Mouse (Mus musculus) liver, adult (tissue): ENCODE results near the gene Cep44.
A peak's percentile ranks its signal among the peaks of the same experiment; 100 is the strongest.

Experiments
- GATA4 ChIP-seq: IDR thresholded peaks from 2 replicates; pipeline ENCODE4 v1.6.1; 2014; ENCODE audit warnings: mild to moderate bottlenecking, low read length; ENCODE audit not compliant: insufficient replicate concordance

The Cep44 gene

DNA sequence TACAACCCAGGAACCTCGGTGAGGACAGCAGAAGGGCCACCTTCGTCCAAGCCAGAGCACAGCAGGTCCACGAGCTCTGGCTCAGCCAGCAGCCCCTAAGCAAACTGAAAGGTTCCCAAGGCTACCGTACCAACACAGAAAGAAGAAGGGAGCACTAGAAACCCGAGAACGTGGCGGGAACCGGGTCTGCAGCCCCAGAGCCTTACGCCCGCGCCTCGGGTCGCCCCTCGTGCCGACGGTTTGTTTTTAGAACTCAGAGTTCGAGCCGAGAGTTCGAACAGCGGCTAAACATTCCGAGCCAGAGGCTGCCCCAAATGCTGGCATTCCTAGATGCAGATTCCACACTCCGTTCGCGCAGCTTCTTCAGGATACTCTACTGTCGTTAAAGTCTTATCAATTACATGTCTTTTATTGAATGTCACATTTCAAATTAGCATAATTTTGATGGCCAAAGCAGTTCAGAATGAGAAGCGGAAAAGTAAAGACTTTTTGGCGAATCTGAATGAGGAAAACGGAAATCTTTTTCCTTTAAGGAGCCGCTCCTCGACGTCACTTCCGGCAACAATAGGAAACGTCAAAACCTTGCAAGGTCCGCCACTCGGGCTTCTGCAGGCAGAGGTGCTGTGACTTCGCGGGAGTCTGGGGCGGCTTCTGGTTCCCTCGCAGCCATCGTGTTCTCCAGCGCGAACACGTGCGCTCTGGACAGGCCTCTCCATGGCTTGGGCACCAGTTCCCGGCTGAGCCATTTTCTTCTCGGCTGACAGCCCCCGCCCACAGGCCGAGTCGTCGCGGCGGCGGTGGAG lies at the start of gene Cep44, which contains the start of gene Fbxo8:
Gene Cep44, minus strand, starts transcription at position 490 of the 803 bp plus-strand sequence.
Gene Fbxo8, plus strand, starts transcription at position 533 of the 803 bp plus-strand sequence.
- no peak; the same call in 1 of the 2 replicates for TF ChIP-seq GATA4

DNA sequence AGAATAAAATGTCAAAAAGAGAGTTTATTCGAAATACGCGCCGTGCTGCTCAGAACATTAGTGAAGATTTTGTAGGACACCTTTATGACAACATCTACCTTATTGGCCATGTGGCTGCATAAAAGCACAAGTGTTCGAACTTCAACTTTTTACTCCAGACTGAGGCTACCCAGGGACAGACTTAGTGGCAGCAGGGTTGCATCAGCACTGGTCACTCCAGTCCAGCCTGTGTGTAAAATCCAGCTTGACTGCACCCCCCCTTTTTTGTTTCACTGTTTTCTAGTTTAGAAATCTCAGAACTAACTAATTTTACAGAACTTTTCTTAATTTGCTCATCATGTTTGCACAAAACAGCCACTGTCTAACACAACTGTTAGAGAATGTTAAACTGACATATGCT lies 40.7 kb upstream of the Cep44 start:
- TF ChIP-seq GATA4 = no peak

DNA sequence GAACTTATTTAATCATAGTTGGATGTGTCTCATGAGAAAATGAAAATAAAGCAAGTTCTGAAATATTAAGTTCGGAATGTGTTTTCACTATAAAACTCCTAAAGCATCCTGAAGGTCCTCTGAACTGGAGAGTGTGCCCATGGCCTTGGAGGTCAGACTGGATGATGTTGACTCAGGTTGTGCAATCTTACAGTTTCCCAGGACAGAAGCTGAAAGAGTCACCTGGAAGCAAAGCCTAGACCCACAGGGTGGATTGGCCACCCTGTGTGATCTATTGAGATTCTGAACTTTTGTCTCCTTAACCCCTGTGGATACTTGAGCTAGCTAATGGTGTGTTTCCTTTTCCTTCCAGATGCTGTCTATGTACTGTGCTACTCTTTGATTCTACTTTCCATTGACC lies 40.2 kb upstream of the Cep44 start:
- no peak for TF ChIP-seq GATA4

DNA sequence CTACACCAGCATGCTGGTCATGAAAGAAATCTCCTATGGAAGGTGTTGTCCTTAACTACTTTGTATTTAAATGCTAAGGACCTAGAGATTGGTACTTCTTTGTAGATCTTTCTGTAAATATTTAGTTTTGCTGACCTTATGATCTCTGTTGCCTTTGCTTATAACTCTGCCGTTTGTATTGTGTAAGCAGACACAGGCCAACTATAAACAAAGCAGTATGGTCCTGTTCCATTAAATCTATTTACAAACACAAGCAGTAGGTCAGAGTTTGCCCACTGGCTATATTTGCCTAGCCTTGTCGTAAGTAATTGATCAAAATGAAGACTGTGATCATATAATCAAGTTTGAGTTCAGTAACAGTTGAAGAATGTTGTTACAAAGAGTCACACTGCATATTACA lies 38.2 kb upstream of the Cep44 start:
- no peak for TF ChIP-seq GATA4

DNA sequence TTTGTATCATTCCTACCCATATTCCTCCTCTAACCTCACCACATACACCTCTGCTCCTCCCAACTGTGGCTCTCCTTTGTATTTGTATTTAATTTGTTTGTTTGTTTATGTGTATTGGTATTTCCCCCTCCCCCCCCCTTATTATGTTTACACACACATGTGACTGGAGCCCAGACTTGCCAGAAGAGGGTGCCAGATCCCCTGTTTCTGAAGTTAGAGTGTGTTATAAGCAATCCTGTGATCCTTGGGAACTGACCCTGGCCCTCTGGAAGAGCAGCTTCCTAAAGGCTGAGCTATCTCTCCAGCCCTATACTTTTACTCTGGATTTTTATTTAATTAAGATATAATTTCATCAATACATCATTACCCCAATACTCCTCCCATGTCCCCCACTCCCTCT lies 32.0 kb upstream of the Cep44 start:
- TF ChIP-seq GATA4 = no peak

DNA sequence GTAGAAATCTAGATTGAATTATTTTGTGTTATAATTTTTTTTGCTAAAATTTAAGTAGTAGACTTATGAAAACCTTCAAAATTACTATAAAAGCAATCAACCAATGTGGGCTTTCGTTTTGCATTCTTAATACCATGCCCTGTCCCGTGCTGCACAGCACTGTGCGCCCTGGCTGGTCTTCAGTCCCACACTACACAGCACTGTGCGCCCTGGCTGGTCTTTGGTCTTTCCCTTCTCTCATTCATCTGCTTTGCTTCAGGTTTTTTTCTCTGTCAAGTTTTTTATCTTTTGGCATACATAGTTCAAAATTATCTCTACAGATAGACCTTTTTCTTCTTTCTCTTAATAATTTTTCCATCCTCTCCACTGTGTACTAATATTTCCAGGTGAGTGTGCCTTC lies 30.1 kb upstream of the Cep44 start:
- TF ChIP-seq GATA4 = no peak

DNA sequence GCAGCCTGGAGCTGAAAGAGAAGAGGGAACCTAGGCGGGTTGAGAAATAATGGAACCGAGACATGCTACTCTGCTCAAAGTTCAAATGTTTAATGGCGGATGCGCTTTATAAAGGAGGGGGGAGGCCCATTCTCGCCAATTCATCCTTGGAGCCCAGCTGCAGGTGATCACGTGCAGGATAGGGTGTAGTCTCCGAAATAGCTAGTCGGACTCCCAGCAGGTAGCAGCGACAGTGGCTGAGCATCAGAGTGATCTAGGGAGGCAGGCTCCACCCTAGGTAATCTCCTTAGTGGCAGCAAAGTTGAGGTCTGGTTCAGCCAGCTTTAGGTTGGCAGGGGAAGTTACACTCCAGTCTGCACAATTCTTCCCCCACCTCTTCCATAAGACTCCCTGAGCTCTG lies 16.0 kb upstream of the Cep44 start:
- no peak for TF ChIP-seq GATA4

DNA sequence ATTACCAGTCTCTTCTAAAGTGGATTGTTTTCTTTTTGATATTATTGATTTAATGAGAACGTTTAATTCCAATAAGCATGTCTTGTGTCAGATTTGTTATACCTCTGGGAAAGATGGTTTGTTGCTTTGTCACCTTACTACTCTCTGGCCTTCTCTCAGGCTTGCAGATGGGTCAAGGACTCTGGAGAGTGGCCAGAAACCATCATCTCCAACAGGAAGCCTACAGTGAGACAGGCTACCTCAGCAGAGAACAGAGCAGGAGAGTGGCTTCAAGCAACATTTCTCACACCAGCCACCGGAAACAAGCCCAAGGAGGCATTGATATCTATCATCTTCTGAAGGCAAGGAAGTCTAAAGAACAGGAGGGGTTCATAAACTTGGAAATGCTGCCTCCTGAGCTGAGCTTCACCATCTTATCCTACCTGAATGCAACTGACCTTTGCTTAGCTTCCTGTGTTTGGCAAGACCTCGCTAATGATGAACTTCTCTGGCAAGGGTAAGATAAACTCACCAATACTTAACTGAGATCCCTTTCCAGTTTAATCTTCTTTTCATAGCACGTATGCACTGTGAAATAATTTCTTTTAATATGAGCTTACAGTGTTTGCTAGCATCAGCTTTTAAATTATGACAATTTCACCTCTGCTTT lies 13.7 kb upstream of the Cep44 start:
- no peak for TF ChIP-seq GATA4

DNA sequence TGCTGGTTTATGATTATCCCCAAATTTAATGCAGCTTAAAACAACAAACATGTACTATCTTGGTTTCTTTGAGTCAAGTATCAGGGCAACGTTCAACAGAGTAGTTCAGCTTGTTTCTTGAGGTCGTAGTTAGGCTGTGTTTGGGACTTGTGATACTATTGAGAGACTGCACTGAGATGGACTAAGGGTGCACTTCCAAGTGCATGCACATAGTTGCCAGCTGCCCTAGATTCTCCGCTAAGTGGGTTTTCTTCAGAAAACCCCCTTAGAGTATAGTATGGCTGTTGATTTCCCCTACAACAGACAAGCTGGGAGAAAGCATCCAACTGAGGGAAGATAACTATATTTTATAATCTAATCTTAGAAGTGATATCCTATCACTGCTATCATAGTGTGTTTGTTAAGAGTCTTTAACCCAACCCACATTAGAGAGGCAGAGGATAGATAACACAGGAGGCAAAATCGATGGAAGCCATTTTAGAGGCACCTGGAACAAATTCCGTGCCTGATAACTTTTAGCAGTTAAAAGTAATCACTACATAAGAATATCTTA lies 1.8 kb upstream of the Cep44 start:
- peak; percentile 59 for TF ChIP-seq GATA4

DNA sequence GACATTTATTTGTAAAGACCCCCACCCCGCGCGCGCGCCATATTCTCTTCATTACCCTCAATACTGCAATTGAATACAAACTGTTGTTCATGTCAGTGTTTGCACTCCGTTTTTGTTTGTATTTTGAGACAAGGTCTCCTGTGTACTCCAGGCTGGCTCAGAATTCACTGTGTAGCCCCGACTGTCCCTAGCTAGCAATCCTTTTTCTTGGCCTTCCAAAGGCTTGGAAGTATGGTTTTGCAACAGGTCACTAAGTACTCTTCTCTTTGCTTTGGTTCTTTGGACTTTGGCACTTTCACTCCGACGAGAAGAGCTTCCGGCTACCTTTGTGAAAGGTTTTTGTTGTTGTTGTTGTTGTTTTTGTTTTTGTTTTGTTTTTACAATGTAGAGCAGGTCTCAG lies 1.2 kb upstream of the Cep44 start:
- no peak for TF ChIP-seq GATA4

DNA sequence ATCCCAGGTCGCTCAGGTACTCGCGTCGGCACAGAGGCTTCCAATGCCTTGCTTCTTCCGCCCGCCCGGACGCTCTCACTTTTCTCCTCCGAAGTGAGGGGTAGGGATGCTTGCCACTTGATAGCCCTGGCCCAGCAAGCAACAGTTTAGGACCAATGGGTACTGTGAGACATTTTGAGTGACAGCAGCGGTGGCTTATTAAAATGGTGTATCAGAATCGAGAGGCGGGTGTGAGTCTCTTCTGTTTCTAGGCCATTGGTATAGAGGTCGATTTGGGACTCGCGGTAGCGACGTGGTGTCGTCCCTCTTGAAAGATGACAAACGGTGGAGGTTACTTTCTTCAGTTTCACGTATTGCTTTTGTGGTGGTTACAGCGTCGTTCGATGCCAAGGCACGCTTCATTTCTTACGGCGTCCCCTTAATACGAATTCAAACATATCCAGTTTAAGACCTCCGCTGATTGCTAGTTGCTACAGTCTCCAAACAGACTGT lies 560 bp upstream of the Cep44 start:
- no peak for TF ChIP-seq GATA4

DNA sequence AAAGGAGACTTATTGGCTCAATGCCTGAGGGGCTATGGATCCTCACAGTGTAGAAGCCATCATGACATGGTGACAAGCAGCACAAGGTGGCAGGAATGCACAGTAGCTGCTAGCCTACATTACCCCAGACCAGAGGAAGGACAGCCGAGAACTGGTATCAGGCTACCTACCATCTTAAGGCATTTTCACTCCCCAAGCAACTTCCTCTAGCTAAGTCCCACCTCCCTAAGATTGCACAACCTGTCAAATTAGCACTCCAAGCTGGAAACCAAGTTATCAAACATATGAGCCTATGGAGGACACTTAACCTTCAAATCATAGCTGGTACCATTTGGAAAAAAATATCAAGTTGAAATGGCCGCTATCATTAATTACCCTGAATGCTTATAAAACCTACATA lies 3.0 kb downstream of the Cep44 start:
- no peak for TF ChIP-seq GATA4

DNA sequence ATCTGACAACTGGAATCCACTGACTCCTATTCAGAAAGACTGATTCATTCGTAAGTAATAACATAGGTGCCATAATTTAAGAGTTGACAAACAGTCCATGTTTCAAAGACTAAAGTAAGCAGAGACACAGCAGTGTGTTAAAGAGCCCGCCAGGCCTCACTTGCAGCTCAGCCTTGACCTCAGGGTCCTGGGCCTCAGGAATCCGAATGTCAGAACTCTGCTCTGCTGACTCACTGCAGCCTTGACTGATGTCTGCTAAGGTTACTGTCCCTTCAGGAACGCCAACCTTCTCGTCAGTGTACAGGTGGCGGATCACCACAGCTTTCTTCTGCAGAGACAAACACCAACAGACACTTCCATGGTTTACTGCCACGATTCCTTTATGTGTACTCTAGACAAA lies 10.1 kb downstream of the Cep44 start:
- TF ChIP-seq GATA4 = no peak

DNA sequence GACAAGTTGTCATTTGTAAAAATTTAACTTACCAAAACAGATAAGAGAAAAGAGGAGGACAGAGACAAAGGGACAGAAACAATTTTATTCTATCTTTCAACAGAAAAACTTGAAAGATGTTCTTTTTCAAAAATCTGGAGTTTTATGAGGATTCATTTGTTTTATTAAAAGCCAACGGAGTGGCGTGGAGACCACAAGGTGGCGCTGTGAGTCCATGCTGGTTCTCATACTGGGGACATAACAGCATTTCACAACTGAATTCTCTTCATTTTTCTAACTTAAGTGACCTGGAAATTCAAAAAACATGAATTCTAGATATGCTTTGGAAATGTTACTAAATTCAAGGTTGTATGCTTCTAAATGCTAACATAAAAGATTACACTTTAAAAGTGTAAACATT lies 20.5 kb downstream of the Cep44 start:
- TF ChIP-seq GATA4 = no peak

DNA sequence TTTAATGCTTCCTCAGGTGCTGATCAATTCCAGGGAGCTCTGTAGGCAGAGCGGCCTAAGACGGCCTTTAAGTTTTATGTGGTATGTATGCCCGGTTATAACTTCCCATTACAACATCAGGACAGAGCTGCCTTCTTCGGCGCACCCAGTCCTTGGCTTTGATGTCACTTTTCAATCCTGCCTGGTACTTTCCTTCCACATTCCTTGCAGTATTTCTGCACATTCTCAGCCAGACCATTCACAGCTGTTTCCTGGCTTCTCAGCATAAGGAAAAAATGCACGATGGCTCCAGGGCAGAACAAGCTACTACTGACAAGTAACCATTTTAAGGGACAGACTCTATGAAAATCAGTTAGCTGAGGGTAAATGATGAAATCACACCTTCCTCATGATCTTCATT lies 22.0 kb downstream of the Cep44 start:
- no peak for TF ChIP-seq GATA4

DNA sequence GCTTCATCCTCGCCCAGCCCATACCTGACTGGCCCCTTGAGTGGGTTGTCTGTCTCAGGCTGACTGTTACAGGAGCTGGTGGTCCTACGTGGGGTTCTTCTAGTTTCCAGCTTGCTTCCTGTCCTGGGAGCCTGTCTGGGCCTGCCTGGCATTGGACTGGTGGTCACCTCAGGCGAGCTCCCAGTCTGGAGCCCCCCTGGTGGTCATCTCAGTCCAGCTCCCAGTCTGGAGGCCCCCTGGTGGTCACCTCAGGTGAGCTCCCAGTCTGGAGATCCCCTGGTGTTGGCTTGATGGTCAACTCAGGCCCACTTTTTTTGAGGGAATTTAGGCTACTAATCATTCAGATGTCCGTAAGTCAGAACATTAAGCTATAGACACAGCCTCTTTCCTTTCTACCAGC lies 29.8 kb downstream of the Cep44 start:
- no peak for TF ChIP-seq GATA4
